Mouse (Mus musculus): ENCODE results near the gene Dnaaf1. TPM values are rescaled to one million over a fixed set of nuclear protein-coding genes. Genes with fewer than 3 reads are reported as not detected.
A peak's percentile ranks its signal among the peaks of the same experiment; 100 is the strongest.

Gene Dnaaf1
- polyA plus RNA-seq, 1 experiment from 2014 or later = 0.30 TPM

GRCm38 (mm10) chr8:119566367-119566766, 8.7 kb upstream of the Dnaaf1 start:
- H3K4me2 ChIP-seq (ENCODE audit: low read depth, low read length) = no peak overlapping the region
- no peak overlapping the region for H3K4me3 ChIP-seq (replicated peaks; ENCODE audit: low read length)
- no peaks in the 10 kb centered on the region for H3K27me3 ChIP-seq (ENCODE audit: control insufficient read depth, insufficient read depth, low read length)
- 75% methylated on average over 11 of the region's 11 CpGs for WGBS
- peaks cover 13% of the 10 kb centered on the region; the same call in 1 of the 2 replicates for H3K36me3 ChIP-seq (ENCODE audit: control insufficient read depth, insufficient read depth, low read length)
- no peak overlapping the region for H3K27ac ChIP-seq (ENCODE audit: low read length)
- ATAC-seq (ENCODE audit: insufficient read depth, low FRiP score) = no peak
- no peaks in the 10 kb centered on the region for H3K4me1 ChIP-seq (ENCODE audit: control insufficient read depth, insufficient read depth, low read length)
- no peaks in the 10 kb centered on the region for H3K9me3 ChIP-seq (replicated peaks; ENCODE audit: control insufficient read depth, low read length)
- H3K9ac ChIP-seq (ENCODE audit: low read length) = no peak overlapping the region

- Histone ChIP-seq H3K4me2 (ENCODE audit: low read depth, low read length) (no peak overlapping the region), H3K27ac (ENCODE audit: low read length) (no peak overlapping the region), H3K9ac (ENCODE audit: low read length) (no peak overlapping the region), H3K4me1 (ENCODE audit: control insufficient read depth, insufficient read depth, low read length) (no peaks in the 10 kb centered on the region), H3K9me3 (replicated peaks; ENCODE audit: control insufficient read depth, low read length) (no peaks in the 10 kb centered on the region), H3K36me3 (ENCODE audit: control insufficient read depth, insufficient read depth, low read length) (peaks cover 13% of the 10 kb centered on the region; the same call in 1 of the 2 replicates), H3K27me3 (ENCODE audit: control insufficient read depth, insufficient read depth, low read length) (no peaks in the 10 kb centered on the region), H3K4me3 (replicated peaks; ENCODE audit: low read length) (no peak overlapping the region)
- no peak for ATAC-seq (ENCODE audit: insufficient read depth, low FRiP score)
- WGBS = 78% methylated on average over 9 of the region's 9 CpGs
These were observed 6.8 kb upstream of the Dnaaf1 start for GRCm38 (mm10) chr8:119568251-119568650.

GRCm38 (mm10) chr8:119568951-119569350, 6.1 kb upstream of the Dnaaf1 start:
- H3K9ac ChIP-seq (ENCODE audit: low read length) = no peak overlapping the region
- no peaks in the 10 kb centered on the region for H3K27me3 ChIP-seq (ENCODE audit: control insufficient read depth, insufficient read depth, low read length)
- H3K27ac ChIP-seq (ENCODE audit: low read length) = no peak overlapping the region
- H3K4me3 ChIP-seq (replicated peaks; ENCODE audit: low read length) = no peak overlapping the region
- 66% methylated on average over 7 of the region's 7 CpGs for WGBS
- H3K36me3 ChIP-seq (ENCODE audit: control insufficient read depth, insufficient read depth, low read length) = peaks cover 9% of the 10 kb centered on the region; the same call in 1 of the 2 replicates
- peaks cover 3% of the 10 kb centered on the region for H3K4me1 ChIP-seq (ENCODE audit: control insufficient read depth, insufficient read depth, low read length)
- H3K4me2 ChIP-seq (ENCODE audit: low read depth, low read length) = no peak overlapping the region
- no peaks in the 10 kb centered on the region for H3K9me3 ChIP-seq (replicated peaks; ENCODE audit: control insufficient read depth, low read length)
- no peak for ATAC-seq (ENCODE audit: insufficient read depth, low FRiP score)

- peaks cover 8% of the 10 kb centered on the region; the same call in 1 of the 2 replicates for H3K36me3 ChIP-seq (ENCODE audit: control insufficient read depth, insufficient read depth, low read length)
- no peak for ATAC-seq (ENCODE audit: insufficient read depth, low FRiP score)
- no peaks in the 10 kb centered on the region for H3K27me3 ChIP-seq (ENCODE audit: control insufficient read depth, insufficient read depth, low read length)
- H3K9me3 ChIP-seq (replicated peaks; ENCODE audit: control insufficient read depth, low read length) = no peaks in the 10 kb centered on the region
- no peak overlapping the region for H3K27ac ChIP-seq (ENCODE audit: low read length)
- H3K4me3 ChIP-seq (replicated peaks; ENCODE audit: low read length) = no peak overlapping the region
- H3K4me1 ChIP-seq (ENCODE audit: control insufficient read depth, insufficient read depth, low read length) = peaks cover 10% of the 10 kb centered on the region
- H3K4me2 ChIP-seq (ENCODE audit: low read depth, low read length) = no peak overlapping the region
- H3K9ac ChIP-seq (ENCODE audit: low read length) = no peak overlapping the region
- 41% methylated on average over 4 of the region's 4 CpGs for WGBS
These were observed 5.2 kb upstream of the Dnaaf1 start for GRCm38 (mm10) chr8:119569881-119570280.

- ATAC-seq (ENCODE audit: insufficient read depth, low FRiP score) = no peak
- Histone ChIP-seq H3K4me1 (ENCODE audit: control insufficient read depth, insufficient read depth, low read length) (peaks cover 15% of the 10 kb centered on the region), H3K9ac (ENCODE audit: low read length) (no peak overlapping the region), H3K27ac (ENCODE audit: low read length) (no peak overlapping the region), H3K4me2 (ENCODE audit: low read depth, low read length) (no peak overlapping the region), H3K36me3 (ENCODE audit: control insufficient read depth, insufficient read depth, low read length) (no peaks in the 10 kb centered on the region), H3K27me3 (ENCODE audit: control insufficient read depth, insufficient read depth, low read length) (no peaks in the 10 kb centered on the region), H3K4me3 (replicated peaks; ENCODE audit: low read length) (no peak overlapping the region), H3K9me3 (replicated peaks; ENCODE audit: control insufficient read depth, low read length) (no peaks in the 10 kb centered on the region)
- 82% methylated on average over 6 of the region's 6 CpGs for WGBS
These were observed 3.9 kb upstream of the Dnaaf1 start for GRCm38 (mm10) chr8:119571135-119571534.

- H3K27me3 ChIP-seq (ENCODE audit: control insufficient read depth, insufficient read depth, low read length) = no peaks in the 10 kb centered on the region
- H3K9ac ChIP-seq (ENCODE audit: low read length) = no peak overlapping the region
- H3K27ac ChIP-seq (ENCODE audit: low read length) = peak overlapping the region; percentile 38; the same call in 1 of the 2 replicates
- WGBS = 73% methylated on average over 4 of the region's 4 CpGs
- H3K9me3 ChIP-seq (replicated peaks; ENCODE audit: control insufficient read depth, low read length) = no peaks in the 10 kb centered on the region
- no peak overlapping the region for H3K4me2 ChIP-seq (ENCODE audit: low read depth, low read length)
- no peak for ATAC-seq (ENCODE audit: insufficient read depth, low FRiP score)
- no peak overlapping the region for H3K4me3 ChIP-seq (replicated peaks; ENCODE audit: low read length)
- H3K36me3 ChIP-seq (ENCODE audit: control insufficient read depth, insufficient read depth, low read length) = no peaks in the 10 kb centered on the region
- peaks cover 15% of the 10 kb centered on the region for H3K4me1 ChIP-seq (ENCODE audit: control insufficient read depth, insufficient read depth, low read length)
These were observed 2.6 kb upstream of the Dnaaf1 start for GRCm38 (mm10) chr8:119572411-119572810.

GRCm38 (mm10) chr8:119575366-119575726, 311 bp downstream of the Dnaaf1 start:
- Histone ChIP-seq H3K4me1 (ENCODE audit: control insufficient read depth, insufficient read depth, low read length) (peaks cover 15% of the 10 kb centered on the region), H3K9me3 (replicated peaks; ENCODE audit: control insufficient read depth, low read length) (no peaks in the 10 kb centered on the region), H3K27me3 (ENCODE audit: control insufficient read depth, insufficient read depth, low read length) (no peaks in the 10 kb centered on the region), H3K9ac (ENCODE audit: low read length) (peak overlapping the region; percentile 81), H3K4me3 (replicated peaks; ENCODE audit: low read length) (peak overlapping the region; percentile 75), H3K36me3 (ENCODE audit: control insufficient read depth, insufficient read depth, low read length) (no peaks in the 10 kb centered on the region), H3K27ac (ENCODE audit: low read length) (no peak overlapping the region), H3K4me2 (ENCODE audit: low read depth, low read length) (peak overlapping the region; percentile 89)
- WGBS = 2% methylated on average over 16 of the region's 16 CpGs
- no peak for ATAC-seq (ENCODE audit: insufficient read depth, low FRiP score)

GRCm38 (mm10) chr8:119579096-119579495, 4.1 kb downstream of the Dnaaf1 start:
- no peaks in the 10 kb centered on the region for H3K36me3 ChIP-seq (ENCODE audit: control insufficient read depth, insufficient read depth, low read length)
- H3K9me3 ChIP-seq (replicated peaks; ENCODE audit: control insufficient read depth, low read length) = no peaks in the 10 kb centered on the region
- no peak overlapping the region for H3K27ac ChIP-seq (ENCODE audit: low read length)
- peaks cover 10% of the 10 kb centered on the region for H3K4me1 ChIP-seq (ENCODE audit: control insufficient read depth, insufficient read depth, low read length)
- H3K4me2 ChIP-seq (ENCODE audit: low read depth, low read length) = no peak overlapping the region; the same call in 1 of the 2 replicates
- no peak overlapping the region for H3K4me3 ChIP-seq (replicated peaks; ENCODE audit: low read length)
- 37% methylated on average over 13 of the region's 13 CpGs for WGBS
- H3K27me3 ChIP-seq (ENCODE audit: control insufficient read depth, insufficient read depth, low read length) = no peaks in the 10 kb centered on the region
- H3K9ac ChIP-seq (ENCODE audit: low read length) = no peak overlapping the region
- ATAC-seq (ENCODE audit: insufficient read depth, low FRiP score) = no peak

- Histone ChIP-seq H3K27ac (ENCODE audit: low read length) (no peak overlapping the region), H3K9me3 (replicated peaks; ENCODE audit: control insufficient read depth, low read length) (no peaks in the 10 kb centered on the region), H3K4me2 (ENCODE audit: low read depth, low read length) (no peak overlapping the region), H3K27me3 (ENCODE audit: control insufficient read depth, insufficient read depth, low read length) (no peaks in the 10 kb centered on the region), H3K4me1 (ENCODE audit: control insufficient read depth, insufficient read depth, low read length) (0 out of 2 replicates have a peak, but pooled peaks cover under 1% of the 10 kb centered on the region), H3K9ac (ENCODE audit: low read length) (no peak overlapping the region), H3K36me3 (ENCODE audit: control insufficient read depth, insufficient read depth, low read length) (no peaks in the 10 kb centered on the region), H3K4me3 (replicated peaks; ENCODE audit: low read length) (no peak overlapping the region)
- no peak for ATAC-seq (ENCODE audit: insufficient read depth, low FRiP score)
- WGBS = 64% methylated on average over 5 of the region's 5 CpGs
These were observed 5.6 kb downstream of the Dnaaf1 start for GRCm38 (mm10) chr8:119580441-119581161.
